Mouse (Mus musculus): ENCODE results near the gene Epb42.
A peak's percentile ranks its signal among the peaks of the same experiment; 100 is the strongest.
"Not testable (repeated sequence)": the region's sequence is repeated elsewhere in the genome, so short reads cannot be mapped to it uniquely, and the experiment has no call there.

Epb42 gene

DNA sequence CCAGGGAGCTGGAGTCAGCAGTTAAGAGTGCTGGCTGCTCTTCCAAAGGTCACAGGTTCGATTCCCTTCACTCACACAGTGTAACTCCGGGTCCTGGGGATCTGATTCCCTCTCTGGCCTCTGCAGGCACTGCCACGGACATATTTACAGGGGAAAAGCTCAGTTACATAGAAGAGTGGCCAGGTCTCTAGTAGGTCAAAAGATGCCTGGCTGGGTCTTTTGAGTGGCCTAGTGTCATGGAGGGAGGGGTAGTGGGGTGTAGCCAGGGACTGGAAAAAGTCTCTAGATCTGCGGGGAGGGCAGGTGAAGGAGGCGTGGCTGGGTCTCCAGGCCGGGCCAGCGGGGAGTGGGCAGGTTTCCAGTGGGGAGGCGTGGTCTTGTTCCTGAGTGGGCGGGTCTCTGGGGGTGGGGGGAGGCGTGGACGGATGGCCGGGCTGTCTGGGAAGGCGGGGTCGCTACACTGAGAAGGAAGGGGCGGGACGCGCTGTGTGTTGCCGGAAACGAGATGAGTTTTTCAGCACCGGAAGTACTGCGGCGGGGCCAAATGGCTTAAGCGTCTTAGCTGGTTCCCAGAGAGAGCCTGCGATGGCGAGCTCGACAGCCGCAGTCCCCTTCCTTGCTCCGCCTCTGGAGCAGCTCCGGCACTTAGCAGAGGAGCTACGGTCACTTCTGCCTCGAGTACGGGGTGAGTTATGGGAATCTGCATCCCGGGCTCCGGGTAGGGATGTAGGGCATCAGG, 28.8 kb downstream of the Epb42 start, which contains the start of gene Ccndbp1:
TSS of gene Ccndbp1 (plus strand) at position 479 of the 739 bp plus-strand sequence.
- DNase-seq (ENCODE audit: low spot score in 2 of 2), result peak; percentile 92 to 94

- DNase-seq (ENCODE audit: low spot score in 2 of 2), result peak in 1 of 2 experiments; percentile 52
These were observed 29.9 kb downstream of the Epb42 start for GRCm38 (mm10) chr2:121006986-121007385.

GRCm38 (mm10) chr2:121004018-121004811, 32.7 kb downstream of the Epb42 start:
- DNase-seq (ENCODE audit: low spot score in 2 of 2), result no peak

DNA sequence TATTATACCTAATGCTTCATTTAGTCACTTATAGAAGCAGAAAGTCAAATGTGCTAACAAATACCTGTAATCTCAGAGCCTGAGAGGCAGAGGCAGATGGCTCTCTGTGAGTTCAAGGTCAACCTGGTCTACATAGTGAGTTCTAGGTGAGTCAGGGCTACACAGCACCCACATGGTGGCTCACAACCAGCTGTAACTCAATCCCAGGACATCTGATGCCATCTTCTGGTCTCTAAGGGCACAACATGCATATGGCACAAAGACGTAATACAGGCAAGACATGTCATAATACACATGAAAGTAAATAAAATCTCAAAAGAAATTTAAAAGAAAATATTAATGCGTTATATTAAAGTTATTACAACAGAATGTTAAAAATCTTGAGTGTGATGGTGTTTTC, 33.3 kb downstream of the Epb42 start:
- DNase-seq (ENCODE audit: low spot score in 2 of 2), result no peak

DNA sequence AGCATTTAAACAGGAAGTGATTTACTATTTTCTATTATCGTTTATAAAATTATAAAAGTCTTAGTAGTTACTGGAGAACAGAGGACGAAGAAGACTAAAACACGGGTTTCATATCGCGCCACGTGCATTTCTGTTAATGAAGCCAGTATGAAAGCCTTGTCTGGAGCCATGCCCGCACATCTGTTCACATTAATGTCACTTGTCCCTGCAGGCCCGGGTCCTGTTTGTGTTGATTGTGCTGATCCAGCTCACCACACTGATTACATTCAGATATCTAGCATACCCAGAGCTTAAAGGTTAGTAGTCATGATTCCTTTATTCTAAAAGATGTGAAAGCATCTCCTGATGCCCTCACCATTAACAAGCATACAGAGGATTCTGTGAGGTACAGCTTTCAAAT, 38.0 kb downstream of the Epb42 start:
- no peak for DNase-seq (ENCODE audit: low spot score in 2 of 2)

GRCm38 (mm10) chr2:120996607-120997006, 40.3 kb downstream of the Epb42 start:
- not testable (repeated sequence) for DNase-seq (ENCODE audit: low spot score in 2 of 2)

- no peak for DNase-seq (ENCODE audit: low spot score in 2 of 2)
These were observed 45.7 kb downstream of the Epb42 start for GRCm38 (mm10) chr2:120991196-120991595.

DNA sequence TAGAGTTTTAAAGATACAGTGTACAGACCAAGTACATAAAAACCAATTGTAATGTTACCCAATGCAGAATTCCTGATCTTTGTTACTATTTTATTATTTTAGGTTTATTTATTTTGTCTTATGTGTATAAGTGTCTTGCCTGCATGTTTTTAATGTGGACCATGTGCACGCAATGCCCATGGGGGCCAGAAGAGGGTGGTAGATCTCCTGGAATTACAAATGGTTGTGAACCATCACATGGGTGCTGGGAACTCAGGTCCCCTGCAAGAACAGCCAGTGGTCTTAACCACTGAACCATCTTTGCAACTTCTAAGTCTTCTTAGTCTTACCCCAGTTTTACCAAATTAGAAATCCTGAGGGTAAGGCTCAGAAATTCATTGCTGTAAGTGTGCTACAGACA, 51.6 kb downstream of the Epb42 start:
- DNase-seq (ENCODE audit: low spot score in 2 of 2), result peak in 1 of 2 experiments; percentile 28

DNA sequence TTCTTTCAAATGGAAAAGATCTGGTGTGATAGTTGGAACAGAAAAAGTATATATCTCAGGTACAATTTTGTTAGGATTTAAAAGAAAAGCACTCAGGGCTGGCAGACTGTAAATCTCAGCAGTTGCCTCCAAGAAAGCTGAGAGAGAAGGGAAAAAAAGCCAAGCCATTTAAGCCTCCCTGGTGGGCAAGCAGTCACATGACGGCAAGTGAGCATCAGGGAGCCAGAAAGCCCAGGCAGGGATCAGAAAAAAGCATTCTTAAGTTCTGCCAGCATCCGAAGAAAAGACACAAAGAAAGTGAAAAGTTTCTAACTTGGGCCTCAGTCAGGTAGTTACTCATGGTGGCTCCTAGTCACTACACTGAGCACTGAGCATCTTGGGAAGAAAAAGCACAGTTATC, 53.3 kb downstream of the Epb42 start:
- DNase-seq (ENCODE audit: low spot score in 2 of 2), result no peak

- DNase-seq (ENCODE audit: low spot score in 2 of 2), result no peak
These were observed 56.0 kb downstream of the Epb42 start for GRCm38 (mm10) chr2:120980861-120981260.

- DNase-seq (ENCODE audit: low spot score in 2 of 2), result no peak
These were observed 57.1 kb downstream of the Epb42 start for GRCm38 (mm10) chr2:120979819-120980218.

GRCm38 (mm10) chr2:120978693-120979037, 58.2 kb downstream of the Epb42 start:
- DNase-seq (ENCODE audit: low spot score in 2 of 2), result no peak

DNA sequence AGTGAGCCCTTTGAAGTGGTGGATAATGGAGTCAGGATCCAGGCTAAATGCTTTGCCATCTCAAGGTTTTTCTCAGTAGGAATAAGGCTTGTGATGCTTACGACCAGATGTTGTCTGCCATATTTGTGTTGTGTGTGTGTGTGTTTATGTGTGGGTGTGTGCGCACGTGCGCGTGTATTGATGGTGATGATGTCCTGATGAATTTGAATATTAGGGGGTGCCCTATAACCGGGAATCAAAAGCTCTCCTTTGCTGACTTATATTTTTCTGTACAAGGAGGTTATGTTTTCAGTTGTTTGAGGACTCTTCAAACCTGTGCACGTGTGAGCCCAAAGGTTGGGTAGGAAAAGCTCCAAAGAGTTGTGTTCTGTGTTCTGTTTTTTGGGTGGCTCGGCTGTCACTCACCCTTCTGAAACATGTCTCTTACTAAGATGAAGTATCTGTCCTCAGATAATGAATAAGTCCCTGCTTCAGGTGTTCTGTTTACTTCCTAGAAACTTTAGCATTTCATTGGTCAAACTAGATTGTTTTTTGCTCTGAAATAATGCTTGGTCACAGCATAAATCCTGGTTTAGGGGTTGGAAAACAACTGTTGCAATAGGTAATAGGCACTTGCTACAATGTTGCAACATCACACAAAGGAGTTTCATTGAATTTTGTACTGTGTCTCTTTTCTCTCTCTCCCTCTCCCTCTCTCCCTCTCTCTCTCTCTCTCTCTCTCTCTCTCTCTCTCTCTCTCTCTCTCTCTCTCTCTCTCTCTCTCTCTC, 58.8 kb downstream of the Epb42 start:
- no peak for DNase-seq (ENCODE audit: low spot score in 2 of 2)

- peak; percentile 81 to 90 for DNase-seq (ENCODE audit: low spot score in 2 of 2)
These were observed 59.6 kb downstream of the Epb42 start, which contains the start of gene Tmem62 for GRCm38 (mm10) chr2:120976990-120977925. TSS of gene Tmem62 (plus strand) at chr2:120977017.

DNA sequence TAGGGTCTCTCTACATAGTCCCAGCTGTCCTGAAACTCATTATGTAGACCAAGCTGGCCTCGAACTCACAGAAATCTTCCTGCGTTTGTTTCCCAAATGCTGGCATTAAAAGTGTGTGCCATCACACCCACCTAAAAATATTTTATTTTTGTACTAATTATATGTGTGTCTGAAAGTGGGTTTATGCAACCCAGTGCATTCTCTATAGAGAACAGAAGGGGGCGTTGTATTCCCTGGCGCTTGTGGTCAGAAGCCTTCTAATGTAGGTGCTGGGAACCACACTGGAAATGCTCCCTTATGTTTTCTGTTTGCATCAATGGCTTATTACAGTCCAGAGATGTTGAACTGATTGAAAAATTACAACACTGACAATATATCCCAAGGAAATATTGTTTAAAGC, 60.6 kb downstream of the Epb42 start:
- peak in 1 of 2 experiments; percentile 31 for DNase-seq (ENCODE audit: low spot score in 2 of 2)

GRCm38 (mm10) chr2:120972964-120973363, 63.9 kb downstream of the Epb42 start:
- DNase-seq (ENCODE audit: low spot score in 2 of 2), result peak in 1 of 2 experiments; percentile 17

GRCm38 (mm10) chr2:120972257-120972656, 64.6 kb downstream of the Epb42 start:
- not testable (repeated sequence) for DNase-seq (ENCODE audit: low spot score in 2 of 2)

DNA sequence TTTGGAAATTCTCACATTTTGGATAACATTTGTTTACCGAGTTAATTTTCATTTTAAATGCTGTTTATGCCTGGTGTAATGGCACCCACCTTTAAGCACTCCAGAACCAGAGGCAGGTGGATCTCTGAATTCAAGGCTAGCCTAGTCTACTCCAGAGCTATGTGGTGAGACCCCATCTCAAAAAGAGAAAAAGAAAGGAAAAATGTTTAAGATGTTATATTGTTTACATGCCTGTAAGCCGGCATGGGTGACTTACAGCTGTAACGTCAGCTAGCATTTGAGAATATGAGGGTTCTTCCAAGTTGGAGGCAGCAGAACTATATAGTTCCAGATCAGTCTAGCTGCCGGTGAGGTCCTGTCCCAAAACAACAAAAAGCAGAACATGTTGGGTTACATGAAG, 65.1 kb downstream of the Epb42 start:
- no peak for DNase-seq (ENCODE audit: low spot score in 2 of 2)

DNA sequence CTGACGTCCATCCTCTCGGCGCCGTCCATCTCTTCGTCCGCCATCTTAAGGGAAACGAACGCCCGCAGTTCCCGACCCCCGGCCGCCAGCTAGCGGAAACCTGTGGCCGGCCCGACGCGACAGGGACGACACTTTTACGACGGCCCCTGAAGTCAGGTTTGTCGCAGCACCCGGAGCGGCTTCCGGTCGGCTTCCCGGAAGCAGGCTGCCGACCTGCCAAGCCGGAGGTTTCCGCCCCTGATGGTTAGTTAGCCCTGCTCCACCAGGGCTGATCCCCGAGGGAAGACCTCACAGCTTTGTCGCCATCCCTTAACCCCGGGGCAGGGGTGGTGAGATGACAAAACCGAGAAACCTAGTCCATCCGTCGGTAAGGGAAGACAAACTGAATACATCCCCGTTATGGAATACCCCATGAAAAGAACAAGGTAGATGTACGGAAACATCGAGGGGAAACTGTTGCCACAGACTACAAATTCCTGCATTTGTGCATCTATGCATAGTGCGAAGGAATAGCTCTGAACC, 66.3 kb downstream of the Epb42 start, which contains the start of gene Ubr1:
TSS of gene Ubr1 (minus strand) at position 157 of the 522 bp plus-strand sequence.
- peak; percentile 87 to 93 for DNase-seq (ENCODE audit: low spot score in 2 of 2)

DNA sequence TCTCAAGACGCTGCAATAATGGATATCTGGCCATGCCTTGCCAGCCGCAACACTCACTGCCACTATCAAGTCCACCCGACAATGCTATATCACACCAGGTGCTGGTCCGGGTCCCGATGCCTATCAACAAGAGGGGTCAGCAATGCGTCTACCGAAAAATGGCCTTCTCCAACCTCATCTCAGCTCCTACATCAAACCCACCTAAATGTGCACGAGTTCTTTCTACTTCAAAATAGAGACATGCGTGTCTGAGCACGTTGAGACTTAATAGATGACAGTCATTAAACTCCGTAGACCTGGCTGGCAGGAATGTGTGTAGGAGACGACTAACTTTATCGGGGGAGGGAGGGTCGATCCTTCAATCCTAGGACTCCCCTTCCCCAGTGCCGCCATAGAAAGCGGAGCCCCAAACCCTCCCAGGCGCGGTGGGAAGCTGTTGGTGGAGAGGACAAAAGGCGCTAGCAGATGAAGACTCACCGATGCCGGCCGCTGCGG, 66.8 kb downstream of the Epb42 start:
- DNase-seq (ENCODE audit: low spot score in 2 of 2), result peak; percentile 16 to 68
